Mouse (Mus musculus) testis, adult 2 months (tissue): ENCODE results near the gene Dnah2.

Experiments used
- CTCF ChIP-seq: fragments of 200-500 bp; IDR thresholded peaks from 2 replicates; pipeline ENCODE4 v1.5.1; 2012; ENCODE audit warnings: low read depth, mild to moderate bottlenecking, inconsistent platforms, low read length, moderate library complexity; ENCODE audit not compliant: control insufficient read depth, insufficient read depth, insufficient replicate concordance
- POLR2A ChIP-seq: fragments of 200-500 bp; IDR thresholded peaks from 2 replicates; pipeline ENCODE4 v1.6.1; 2012; ENCODE audit warnings: low read depth, mild to moderate bottlenecking, inconsistent platforms, low read length, moderate library complexity; ENCODE audit not compliant: control insufficient read depth

- no peak for TF ChIP-seq CTCF
- no peak for TF ChIP-seq POLR2A
These were observed 115.7 kb downstream of the Dnah2 start for GRCm38 (mm10) chr11:69433189-69433588.
